Mouse (Mus musculus) spleen, adult 18-20 months (tissue): Measurements from ENCODE around the gene Prss54.
A peak's percentile ranks its signal among the peaks of the same experiment; 100 is the strongest.
"Not testable (repeated sequence)": the region's sequence is repeated elsewhere in the genome, so short reads cannot be mapped to it uniquely, and the experiment has no call there.

Source experiments
- DNase-seq, 2 experiments: peaks; one replicate each; pipeline ENCODE4 v3.0.0; 2022; ENCODE audit warnings: mixed read lengths in 2 of 2

Prss54 gene

DNA sequence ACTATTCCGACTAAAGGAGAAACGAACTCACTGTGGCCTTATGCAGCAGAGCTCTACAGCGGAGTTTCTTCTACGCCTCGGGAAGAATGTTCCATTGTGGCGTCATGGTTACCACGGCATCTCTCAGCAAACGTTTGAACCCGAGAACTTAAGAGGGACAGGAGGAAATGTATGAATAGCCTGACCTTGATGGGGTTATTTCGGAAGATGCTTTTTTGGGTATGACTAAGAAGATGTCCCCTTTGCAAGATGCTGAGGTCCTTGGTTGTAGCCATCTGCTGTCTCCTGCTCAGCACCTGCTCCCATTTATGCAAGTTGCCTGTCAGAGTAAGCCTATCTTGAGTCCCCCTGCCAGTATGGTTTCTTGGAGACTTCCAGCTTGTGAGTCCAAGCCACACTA is at the start of gene Prss54:
Gene Prss54 (minus strand): TSS at position 101 of the 400 bp plus-strand sequence.
- DNase-seq: no peak

DNA sequence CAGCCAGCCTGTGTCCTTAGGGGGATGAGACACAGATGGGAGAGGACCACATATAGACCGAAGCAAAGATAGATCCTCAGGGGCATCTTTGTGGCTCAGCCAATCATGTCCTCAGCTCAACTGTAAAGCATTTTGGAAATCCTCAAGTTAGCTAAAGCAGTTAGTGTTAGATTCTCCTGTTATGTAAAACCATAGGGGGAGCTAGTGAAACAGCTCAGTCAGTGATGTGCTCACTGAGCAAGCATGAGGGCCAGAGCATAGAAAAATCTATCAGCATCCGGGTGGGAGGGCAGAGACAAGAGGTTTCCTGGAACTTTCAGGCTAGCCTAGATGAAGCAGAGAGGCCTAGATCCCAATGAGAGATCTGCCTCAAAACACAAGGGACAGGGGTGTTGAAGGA is 48.7 kb upstream of the Prss54 start:
- no peak for DNase-seq

- DNase-seq: no peak
Observed at GRCm38 (mm10) chr8:95620046-95620445, 43.9 kb upstream of the Prss54 start.

DNA sequence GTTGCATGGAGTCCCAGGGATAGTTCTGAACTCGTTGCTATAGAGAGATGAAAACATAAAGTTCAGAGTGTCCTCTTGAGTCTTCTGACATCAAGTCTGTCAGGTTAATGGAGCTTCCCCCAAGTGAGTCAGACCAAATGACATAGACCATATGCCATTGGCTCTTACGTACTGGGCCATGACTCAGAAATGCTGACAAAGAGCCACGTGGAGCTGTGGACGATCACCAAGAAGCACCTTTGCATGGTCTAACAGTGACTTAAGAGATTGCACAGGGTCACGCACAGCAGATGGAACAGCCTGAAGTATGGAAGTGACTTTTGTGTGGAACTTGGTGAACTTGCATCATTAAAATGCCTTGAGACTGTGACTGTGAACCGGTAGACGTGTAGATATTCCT is 40.2 kb upstream of the Prss54 start:
- DNase-seq: no peak

- DNase-seq: no peak
Observed at GRCm38 (mm10) chr8:95611769-95612168, 35.6 kb upstream of the Prss54 start.

DNA sequence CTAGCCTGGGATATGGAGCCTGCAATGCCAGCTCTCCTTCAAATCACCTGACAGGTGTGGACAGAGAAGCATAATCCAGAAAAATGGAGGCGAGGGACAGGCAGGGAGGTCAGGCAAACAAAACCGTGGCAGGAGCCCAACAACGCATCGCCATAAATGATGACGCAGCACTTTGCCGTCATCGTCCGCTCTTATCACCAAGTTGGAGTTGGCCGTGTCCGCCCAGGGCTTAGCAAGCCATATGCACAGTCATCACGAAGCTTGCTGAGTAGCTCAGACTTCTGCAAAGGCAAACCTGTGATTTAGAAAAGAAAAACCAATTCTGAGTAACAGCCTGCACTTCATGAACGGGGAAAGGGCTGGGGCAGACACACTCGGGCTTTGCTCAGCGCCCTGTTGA is 34.6 kb upstream of the Prss54 start:
- no peak for DNase-seq

DNA sequence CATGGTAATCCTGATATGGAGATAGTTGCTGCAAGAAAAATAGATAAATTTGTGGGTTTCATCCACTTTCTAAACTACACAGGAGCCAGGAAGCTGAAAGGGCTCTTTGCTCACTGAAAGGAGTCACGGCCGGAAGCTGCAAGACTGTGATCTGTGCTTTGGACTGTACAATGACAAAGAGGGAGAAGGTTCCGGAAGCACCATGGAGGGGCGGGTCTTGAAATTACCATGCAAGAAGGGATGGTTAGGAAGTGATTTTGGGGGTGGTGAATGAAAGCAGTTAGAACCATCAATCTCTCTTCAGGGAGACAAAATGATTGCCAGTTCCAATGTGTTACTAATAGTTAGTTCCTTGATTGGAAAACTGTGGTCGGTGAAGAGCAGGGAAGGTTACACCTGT is 33.3 kb upstream of the Prss54 start:
- no peak for DNase-seq

DNA sequence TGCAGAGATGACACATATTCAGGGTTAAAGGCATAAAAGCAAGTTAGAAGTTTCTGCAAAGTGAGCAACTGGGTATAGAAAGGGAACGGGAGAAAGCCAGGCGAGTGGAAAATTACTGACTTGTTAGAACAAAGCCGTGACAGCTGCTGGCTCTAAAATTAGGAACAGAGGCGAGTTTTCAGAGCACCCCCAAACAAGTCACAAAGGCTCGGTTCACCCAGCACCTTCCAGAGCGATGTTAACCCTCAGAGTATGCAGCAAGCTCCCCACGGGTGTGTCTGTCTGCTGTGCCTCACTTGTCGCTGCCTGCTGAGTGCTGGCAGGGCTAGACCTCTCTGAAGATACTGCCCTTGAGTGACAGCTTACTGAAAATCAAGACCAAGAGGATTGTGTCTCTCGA is 31.1 kb upstream of the Prss54 start:
- no peak for DNase-seq

GRCm38 (mm10) chr8:95606509-95606908 is 30.4 kb upstream of the Prss54 start:
- DNase-seq: not testable (repeated sequence)

GRCm38 (mm10) chr8:95602168-95602567 is 26.0 kb upstream of the Prss54 start:
- no peak for DNase-seq

- DNase-seq: no peak
Observed at GRCm38 (mm10) chr8:95601306-95601705, 25.2 kb upstream of the Prss54 start.

- DNase-seq: peak in 1 of 2 experiments; percentile 23
Observed at GRCm38 (mm10) chr8:95599861-95600260, 23.7 kb upstream of the Prss54 start.

GRCm38 (mm10) chr8:95596841-95597241 is 20.7 kb upstream of the Prss54 start:
- no peak for DNase-seq

DNA sequence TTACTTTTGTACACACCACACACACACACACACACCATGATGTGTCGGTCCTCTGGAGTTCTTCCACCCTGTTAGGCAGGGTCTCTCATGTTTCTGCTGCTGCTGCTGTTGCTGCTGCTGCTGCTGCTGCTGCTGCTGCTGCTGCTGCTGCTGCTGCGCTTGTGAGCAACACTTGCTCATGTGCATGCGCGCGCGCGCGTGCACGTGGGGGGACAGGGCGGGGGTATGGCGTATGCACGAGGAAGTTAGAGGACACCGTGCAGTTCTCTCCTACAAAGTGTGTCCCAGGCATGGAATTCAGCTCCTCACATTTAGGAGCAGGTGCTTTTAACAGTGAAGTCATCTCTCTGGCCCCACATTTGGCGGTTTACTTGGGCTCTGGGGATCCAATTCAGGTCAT is 19.0 kb upstream of the Prss54 start:
- DNase-seq: no peak

DNA sequence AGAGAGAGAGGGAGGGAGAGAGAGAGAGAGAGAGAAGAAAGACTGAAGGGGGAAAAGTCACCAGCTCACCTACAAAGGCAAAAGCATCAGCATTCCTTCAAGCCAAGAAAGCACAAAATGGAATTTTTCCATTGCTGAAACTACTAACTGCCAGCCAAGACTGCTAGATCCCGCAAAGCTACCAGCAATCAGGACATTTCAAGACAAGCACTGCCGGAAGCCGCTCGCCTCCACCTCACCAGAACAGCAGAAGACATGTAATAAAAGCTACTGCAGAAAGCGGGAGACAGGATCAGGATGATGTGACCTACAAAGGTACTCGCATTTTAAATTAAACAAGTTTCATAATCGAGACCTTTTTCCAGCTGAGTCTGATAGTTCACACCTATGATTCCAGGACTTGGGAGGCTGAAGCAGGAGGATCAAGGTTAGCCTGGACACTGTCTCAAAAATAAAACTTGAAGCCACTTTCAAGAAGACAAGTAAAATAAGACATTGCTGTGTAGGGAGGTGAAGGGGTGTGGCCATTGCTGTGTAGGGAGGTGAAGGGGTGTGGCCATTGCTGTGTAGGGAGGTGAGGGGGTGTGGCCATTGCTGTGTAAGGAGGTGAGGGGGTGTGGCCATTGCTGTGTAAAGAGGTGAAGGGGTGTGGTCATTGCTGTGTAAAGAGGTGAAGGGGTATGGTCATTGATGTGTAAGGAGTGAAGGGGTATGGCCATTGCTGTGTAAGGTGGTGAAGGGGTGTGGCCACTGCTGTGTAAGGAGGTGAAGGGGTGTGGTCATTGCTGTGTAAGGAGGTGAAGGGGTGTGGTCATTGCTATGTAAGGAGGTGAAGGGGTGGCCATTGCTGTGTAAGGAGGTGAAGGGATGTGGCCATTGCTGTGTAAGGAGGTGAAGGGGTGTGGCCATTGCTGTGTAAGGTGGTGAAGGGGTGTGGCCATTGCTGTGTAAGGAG is 17.6 kb upstream of the Prss54 start:
- DNase-seq: no peak

GRCm38 (mm10) chr8:95592131-95592780 is 16.1 kb upstream of the Prss54 start:
- no peak for DNase-seq

- DNase-seq: no peak
Observed at GRCm38 (mm10) chr8:95590539-95590938, 14.4 kb upstream of the Prss54 start.

DNA sequence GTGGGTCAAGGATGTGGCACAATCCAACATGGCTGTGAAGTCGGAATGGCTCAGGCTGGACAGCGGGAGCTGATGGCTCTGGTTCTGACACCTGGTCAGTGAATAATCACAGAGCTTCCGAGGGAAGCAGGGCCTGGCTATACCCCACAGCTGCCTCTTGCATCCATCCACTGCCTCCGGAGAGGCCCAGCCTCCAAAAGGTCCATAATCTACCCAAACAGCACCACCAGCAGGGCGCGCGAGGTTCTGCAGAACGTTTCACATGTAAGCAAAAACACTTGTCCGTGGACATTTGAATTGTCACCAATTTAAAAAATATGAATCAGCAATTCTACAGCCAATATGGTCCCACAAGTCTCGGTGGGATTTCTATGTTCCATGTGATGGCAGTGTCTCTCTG is 13.1 kb upstream of the Prss54 start:
- no peak for DNase-seq

- DNase-seq: no peak
Observed at GRCm38 (mm10) chr8:95587339-95587738, 11.2 kb upstream of the Prss54 start.

GRCm38 (mm10) chr8:95573146-95573545 is 3.0 kb downstream of the Prss54 start:
- no peak for DNase-seq

GRCm38 (mm10) chr8:95566809-95567208 is 9.3 kb downstream of the Prss54 start:
- DNase-seq: no peak

- no peak for DNase-seq
Observed at GRCm38 (mm10) chr8:95566217-95566616, 9.9 kb downstream of the Prss54 start.

GRCm38 (mm10) chr8:95555963-95556362 is 20.2 kb downstream of the Prss54 start:
- DNase-seq: no peak

GRCm38 (mm10) chr8:95551577-95551976 is 24.6 kb downstream of the Prss54 start:
- DNase-seq: no peak
